Mouse (Mus musculus): Measurements from ENCODE around the gene Srcap.
A peak's percentile ranks its signal among the peaks of the same experiment; 100 is the strongest.
"Not testable (repeated sequence)": the region's sequence is repeated elsewhere in the genome, so short reads cannot be mapped to it uniquely, and the experiment has no call there.

Srcap gene

DNA sequence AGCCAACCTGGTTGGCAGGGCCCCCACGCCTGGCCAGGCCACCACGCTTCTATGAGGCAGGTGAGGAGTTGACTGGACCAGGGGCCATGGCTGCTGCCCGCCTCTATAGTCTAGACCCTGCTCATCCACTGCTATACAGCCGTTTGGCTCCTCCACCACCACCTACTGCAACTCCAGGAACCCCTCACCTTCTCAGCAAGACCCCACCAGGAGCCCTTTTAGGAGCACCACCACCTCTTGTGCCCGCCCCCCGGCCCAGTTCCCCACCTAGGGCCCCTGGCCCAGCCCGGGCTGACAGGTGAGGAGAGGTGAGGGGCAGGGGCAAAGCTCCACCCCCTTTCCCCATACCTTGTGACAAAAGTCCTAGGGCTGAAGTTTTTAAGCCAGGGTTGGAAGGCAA lies 21.8 kb upstream of the Srcap start:
- no peak for DNase-seq (ENCODE audit: low spot score in 2 of 2)

DNA sequence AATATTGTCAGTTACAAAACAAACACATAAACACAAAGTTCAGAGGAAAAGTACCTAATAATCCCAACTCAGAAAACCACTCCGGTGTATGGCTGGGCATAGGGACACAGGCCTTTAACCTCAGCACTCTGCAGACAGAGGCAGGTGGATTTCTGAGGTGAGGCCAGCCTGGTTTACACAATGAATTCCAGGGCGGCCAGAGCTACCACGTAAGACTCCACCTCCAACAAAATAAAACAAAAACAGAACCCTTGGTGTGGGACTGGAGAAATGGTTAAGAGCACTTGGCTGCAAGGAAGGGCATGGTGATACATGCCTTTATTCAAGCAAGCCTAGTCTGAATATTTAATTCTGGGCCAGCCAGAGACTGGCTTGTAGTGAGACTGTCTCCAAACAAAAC lies 19.9 kb upstream of the Srcap start:
- DNase-seq (ENCODE audit: low spot score in 2 of 2) = no peak

GRCm38 (mm10) chr7:127494648-127495047 lies 17.1 kb upstream of the Srcap start:
- no peak for DNase-seq (ENCODE audit: low spot score in 2 of 2)

GRCm38 (mm10) chr7:127497382-127497781 lies 14.4 kb upstream of the Srcap start:
- DNase-seq (ENCODE audit: low spot score in 2 of 2) = no peak

DNA sequence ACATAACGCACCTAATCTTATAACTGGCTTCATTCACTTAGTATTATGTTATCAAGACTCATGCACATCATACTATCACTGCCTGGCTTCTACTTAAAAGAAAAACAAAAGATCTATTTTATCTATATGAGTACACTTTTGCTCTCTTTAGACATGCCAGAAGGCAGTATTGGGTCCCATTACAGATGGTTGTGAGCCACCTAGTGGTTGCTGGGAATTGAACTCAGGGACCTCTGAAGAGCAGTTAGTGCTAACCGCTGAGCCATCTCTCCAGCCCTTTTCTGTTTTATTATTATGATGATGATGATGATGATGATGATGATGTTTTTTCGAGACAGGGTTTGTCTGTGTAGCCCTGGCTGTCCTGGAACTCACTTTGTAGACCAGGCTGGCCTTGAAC lies 13.4 kb upstream of the Srcap start:
- no peak for DNase-seq (ENCODE audit: low spot score in 2 of 2)

DNA sequence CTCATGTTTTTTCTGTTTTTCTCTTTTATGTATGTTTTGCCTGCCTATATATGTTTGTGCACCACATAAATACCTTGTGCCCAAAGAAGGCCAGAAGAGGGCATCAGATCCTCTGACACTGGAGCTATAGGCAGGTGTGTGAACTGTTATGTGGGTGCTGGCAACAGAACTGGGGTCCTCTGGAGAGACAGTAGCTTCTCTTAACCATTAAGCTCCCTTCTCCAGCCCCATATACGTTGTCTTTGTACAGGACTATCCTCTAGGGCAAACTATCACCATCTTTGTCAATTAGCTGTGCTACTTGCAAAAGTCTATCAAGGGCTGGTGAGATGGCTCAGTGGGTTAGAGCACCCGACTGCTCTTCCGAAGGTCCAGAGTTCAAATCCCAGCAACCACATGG lies 3.5 kb upstream of the Srcap start:
- DNase-seq (ENCODE audit: low spot score in 2 of 2) = no peak

GRCm38 (mm10) chr7:127509830-127510229 lies 2.0 kb upstream of the Srcap start:
- DNase-seq (ENCODE audit: low spot score in 2 of 2) = not testable (repeated sequence)

DNA sequence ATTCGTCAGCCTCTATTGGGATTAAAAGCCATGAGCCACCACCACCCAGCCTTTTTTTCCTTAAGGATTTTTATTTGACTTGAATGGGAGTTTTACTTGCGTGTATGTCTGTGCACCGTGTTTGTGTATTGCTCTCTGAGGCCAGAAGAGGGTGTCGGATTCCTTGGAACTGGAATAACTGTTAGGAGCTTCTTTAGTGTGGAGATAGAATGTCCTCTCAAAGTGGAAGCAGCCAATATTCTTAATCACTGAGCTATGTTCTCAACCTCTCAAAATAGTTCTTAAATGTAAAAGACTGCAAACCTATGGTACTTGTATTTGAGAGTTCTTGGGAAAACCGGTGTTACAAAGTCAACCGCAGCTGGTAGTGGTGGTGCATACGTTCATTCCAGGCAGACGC lies 542 bp upstream of the Srcap start:
- DNase-seq (ENCODE audit: low spot score in 2 of 2) = no peak

GRCm38 (mm10) chr7:127512231-127513015 lies 640 bp downstream of the Srcap start:
- DNase-seq (ENCODE audit: low spot score in 2 of 2) = peak; percentile 89 to 90

DNA sequence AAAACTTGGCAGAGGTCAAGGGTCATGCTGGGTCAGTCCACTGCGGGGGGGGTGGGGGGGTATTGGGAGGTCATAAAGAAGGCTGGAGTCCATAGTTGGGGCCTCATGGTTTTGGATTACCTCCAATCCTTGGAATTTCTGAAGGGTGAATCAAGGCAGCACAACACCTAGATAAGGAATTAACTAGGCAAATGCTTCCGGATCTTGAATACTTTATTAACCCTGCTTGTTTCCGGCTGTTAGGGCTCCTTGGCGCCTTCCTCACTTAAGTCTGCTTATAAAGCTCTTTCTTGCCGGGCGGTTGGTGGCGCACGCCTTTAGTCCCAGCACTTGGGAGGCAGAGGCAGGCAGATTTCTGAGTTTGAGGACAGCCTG lies 1.2 kb downstream of the Srcap start:
- DNase-seq (ENCODE audit: low spot score in 2 of 2) = no peak

DNA sequence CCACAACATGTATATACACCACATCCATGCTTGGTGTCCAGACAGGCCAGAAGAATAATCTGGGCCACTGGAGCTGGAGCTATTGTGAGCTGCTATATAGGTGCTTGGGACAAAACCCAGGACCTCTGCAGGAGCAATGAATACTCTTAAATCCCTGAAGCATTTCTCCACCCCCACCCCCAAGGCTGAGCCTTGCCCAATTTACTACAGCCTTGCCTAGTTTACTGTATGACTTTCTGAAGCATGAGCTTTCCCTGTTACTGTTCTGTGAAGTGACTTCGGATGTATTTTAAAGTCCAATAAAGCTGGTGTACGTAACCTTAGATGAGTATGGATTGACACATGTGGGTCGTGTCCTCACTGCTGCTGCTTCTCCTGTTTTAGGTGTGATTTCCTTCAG lies 2.0 kb downstream of the Srcap start:
- DNase-seq (ENCODE audit: low spot score in 2 of 2) = no peak

DNA sequence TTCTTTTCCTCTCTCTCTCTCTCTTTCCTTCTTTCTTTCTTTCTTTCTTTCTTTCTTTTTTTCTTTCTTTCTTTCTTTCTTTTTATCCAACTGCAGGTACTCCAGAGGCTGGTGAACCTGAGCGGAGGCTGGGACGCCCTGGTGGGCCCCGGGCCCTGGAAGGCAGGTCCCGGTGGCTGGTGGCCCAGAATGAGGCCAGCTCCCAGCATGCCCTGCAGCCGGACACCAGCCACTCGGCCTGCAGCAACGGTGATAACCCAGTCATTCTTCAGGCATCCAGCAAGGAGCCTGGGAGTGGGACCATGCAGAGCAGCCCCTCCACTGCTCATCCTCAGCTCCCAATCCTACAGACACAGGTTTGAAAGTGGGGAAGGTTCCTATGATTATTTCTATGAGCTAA lies 4.1 kb downstream of the Srcap start:
- no peak for DNase-seq (ENCODE audit: low spot score in 2 of 2)

DNA sequence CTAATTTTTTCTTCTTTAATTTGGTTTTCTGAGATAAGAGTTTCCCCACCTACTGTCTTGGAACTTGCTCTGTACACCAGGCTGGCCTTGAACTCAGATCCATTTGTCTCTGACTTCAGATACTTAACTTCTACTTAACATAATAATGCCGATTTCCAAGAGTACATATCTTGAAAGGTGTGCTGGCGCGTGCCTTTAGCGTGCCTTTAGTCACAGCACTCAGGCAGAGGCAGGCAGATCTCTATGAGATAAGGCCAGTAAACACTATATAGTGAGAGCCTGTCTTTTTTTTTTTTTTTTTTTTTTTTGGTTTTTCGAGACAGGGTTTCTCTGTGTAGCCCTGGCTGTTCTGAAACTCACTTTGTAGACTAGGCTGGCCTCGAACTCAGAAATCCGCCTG lies 4.6 kb downstream of the Srcap start:
- no peak for DNase-seq (ENCODE audit: low spot score in 2 of 2)

DNA sequence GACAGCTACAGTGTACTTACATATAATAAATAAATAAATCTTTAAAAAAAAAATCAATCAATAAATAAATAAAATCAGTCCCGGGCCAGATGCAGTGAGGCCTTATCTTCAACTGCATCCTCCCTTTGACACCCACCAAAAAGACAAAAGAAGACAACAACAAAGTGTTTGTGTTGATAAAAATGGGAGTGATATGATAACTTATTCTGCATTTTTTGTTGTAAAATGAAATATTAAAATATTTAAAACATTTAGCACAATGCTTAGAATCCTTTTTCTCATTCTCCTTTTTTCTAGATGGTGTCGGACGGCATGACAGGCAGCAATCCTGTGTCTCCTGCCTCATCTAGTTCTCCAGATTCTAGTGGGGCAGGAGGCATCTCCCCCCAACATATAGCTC lies 7.5 kb downstream of the Srcap start, which contains the start of gene Gm42715:
Gene Gm42715 (plus strand): TSS at position 301 of the 400 bp plus-strand sequence.
- no peak for DNase-seq (ENCODE audit: low spot score in 2 of 2)

DNA sequence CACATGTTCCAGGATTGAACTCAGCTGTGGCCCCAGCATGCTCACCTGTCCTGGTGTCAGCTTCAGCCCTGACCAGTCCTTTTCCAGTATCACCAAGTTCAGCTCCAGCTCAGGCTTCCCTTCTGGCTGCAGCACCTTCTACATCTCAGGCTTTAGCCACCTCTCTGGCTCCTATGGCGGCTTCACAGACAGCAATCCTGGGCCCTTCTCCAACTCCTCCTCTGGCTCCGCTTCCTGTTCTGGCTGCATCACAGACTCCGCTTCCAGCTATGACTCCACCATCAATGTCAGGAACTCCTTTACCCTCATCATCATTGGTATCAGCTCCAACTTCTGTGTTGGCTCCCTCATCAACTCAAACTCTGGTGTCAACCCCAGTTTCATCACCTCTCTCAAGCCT lies 29.9 kb downstream of the Srcap start:
- DNase-seq (ENCODE audit: low spot score in 2 of 2) = no peak

GRCm38 (mm10) chr7:127549116-127549835 lies 37.5 kb downstream of the Srcap start:
- no peak for DNase-seq (ENCODE audit: low spot score in 2 of 2)

DNA sequence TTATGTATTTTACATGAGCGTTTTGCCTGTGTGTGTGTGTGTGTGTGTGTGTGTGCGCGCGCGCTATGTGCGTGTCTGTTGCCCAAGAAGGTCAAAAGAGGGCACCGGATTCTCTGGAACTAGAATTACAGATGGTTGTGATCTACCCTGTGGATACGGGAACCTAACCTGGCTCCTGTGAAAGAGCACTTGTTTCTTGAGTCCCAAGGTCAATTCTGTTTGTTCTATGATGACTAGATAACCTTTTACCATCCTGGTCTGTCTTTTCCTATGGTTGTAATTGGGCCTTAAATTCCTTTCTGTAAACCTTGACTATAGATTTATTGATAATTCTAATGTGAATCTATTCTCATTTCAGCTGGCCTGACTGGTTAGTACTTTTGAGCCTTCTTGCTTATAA lies 39.8 kb downstream of the Srcap start:
- no peak for DNase-seq (ENCODE audit: low spot score in 2 of 2)

- no peak for DNase-seq (ENCODE audit: low spot score in 2 of 2)
Observed at GRCm38 (mm10) chr7:127560580-127560979, 48.8 kb downstream of the Srcap start.

DNA sequence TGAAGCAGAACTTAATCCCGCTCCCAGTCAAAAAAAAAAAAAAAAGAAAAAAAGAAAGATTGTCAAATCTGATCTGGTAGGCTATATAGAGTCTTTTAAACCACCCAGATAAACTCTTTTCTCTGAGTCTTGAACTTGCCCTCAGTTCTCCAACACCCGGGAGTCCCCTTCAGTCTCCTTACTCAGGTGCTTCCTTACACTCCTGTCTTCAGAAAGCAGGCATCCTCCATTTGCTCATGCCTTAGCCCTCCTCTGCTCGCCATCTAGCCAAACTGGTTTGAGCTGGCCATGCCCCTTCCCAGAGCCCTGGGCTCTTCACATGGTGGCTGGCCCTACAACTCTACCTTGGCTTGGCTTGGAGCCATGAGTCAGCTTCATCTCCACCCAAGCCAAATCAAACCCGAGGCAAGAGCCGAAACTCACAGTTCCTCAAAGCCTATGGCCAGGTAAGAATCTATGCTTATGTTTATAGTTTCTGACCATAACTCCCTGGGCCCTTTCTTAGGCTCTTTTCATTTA lies 49.6 kb downstream of the Srcap start, which contains the start of gene Tmem265:
Gene Tmem265 (plus strand): TSS at position 51 of the 519 bp plus-strand sequence.
- no peak for DNase-seq (ENCODE audit: low spot score in 2 of 2)

GRCm38 (mm10) chr7:127564381-127565150 lies 52.8 kb downstream of the Srcap start:
- no peak for DNase-seq (ENCODE audit: low spot score in 2 of 2)

GRCm38 (mm10) chr7:127572895-127573471 lies 61.2 kb downstream of the Srcap start, which contains the start of gene Phkg2:
Phkg2 (plus strand) TSS chr7:127573340.
- DNase-seq (ENCODE audit: low spot score in 2 of 2) = peak; percentile 87 to 94

Measured in frontal cortex, postnatal 10 days (tissue).